Mouse (Mus musculus): ENCODE results near the gene Gfy.
A peak's percentile ranks its signal among the peaks of the same experiment; 100 is the strongest.
"Not testable (repeated sequence)": the region's sequence is repeated elsewhere in the genome, so short reads cannot be mapped to it uniquely, and the experiment has no call there.

The Gfy gene

DNA sequence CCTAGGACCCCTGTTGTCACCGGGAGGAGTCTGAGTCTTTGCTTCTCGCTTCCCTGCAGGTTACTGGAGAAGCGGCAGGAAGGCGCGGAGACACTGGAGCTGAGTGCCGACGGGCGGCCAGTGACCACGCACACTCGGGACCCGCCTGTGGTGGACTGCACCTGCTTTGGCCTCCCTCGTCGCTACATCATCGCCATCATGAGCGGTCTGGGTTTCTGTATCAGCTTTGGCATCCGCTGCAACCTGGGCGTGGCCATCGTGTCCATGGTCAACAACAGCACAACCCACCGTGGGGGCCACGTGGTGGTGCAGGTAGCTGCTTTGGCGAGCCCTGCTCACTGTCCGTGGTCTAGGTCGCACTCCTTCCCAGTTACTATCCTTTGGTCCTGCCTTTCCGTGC is 10.7 kb downstream of the Gfy start:
- 0 out of 2 replicates have a peak, but pooled peaks have one; percentile 13 for ATAC-seq (ENCODE audit: low TSS enrichment)

- 0 out of 2 replicates have a peak, but pooled peaks have one; percentile 17 for ATAC-seq (ENCODE audit: low TSS enrichment)
Observed at GRCm38 (mm10) chr7:45167761-45168445, 11.5 kb downstream of the Gfy start.

DNA sequence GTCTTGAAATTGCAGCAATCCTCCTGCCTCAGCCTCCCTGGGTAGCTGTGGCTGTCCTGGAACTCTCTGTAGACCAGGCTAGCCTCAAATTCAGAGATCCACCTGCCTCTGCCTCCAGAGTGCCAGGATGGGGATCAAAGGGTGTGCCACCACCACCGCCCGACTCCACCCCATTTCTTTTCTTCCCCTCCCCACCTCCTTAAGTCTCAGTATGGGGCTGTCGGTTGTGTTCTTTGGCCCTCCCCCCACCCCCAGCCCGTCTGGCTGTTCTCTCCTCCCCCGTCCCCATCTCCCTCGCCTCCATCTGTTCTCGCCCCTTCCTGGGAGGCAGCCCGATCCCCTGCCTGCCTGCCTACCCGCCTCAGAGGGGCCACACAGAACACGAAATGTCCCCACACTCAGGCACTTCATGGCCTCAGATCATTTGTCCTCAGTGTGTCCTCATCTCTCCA is 12.4 kb downstream of the Gfy start:
- peak; percentile 11; the same call in 1 of the 2 replicates for ATAC-seq (ENCODE audit: low TSS enrichment)

GRCm38 (mm10) chr7:45165701-45166100 is 13.7 kb downstream of the Gfy start:
- ATAC-seq (ENCODE audit: low TSS enrichment): no peak

DNA sequence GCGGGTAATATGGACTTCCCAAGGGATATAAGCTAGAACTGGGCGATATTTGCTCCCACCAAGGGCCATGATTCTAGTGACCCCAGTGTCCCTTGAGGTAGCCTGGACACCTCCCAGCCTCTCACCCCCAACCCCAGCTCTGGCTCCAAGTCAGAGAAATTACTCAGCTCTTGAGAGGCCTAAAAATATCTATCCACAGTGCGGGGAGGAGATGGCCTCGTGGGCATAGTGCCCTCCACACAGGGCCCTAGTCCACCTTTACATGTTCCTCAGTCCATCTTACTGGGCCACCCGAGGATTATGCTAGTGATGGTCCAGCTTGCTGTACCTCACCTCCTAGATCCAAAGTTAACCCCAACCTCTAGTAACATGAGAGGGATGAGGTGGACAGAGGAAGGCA is 14.5 kb downstream of the Gfy start:
- ATAC-seq (ENCODE audit: low TSS enrichment): no peak

DNA sequence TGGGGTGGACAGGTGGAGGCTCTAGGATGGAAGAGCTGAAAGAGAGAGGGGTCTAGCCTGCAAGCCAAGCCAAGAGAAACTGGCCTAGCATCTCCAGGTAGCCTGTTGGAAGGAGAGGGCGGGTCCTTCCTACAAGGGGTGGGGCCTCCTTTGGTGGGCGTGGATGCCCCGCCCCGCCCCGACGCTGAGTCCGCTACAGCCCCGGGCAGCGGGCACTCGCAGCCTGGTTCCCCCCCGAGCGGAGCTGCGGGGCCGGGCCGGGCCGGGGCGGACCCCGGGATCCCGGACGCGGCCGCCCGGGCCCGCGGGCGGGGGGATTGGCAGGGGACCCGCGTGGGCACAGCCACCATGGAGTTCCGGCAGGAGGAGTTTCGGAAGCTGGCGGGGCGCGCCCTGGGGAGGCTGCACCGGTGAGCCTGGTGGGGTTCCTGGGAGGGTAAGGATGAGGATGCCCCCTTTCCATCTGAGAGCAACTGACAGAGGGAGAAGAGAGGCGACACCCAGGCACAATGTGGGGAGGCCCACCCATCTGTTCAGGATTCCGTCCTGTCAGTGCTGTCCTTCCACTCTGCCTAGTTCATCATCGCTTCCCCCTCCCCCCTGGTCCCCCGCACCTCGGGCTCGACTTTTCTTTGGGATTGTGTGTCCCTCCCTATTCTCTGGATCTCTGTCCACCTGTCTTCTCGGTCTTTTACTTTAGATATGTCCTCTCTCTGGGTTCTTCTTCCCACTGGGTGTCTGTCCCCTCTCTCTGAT is 15.5 kb downstream of the Gfy start, which contains the start of gene Slc17a7:
Slc17a7 (plus strand) TSS at position 215 of the 756 bp plus-strand sequence.
- no peak for ATAC-seq (ENCODE audit: low TSS enrichment)

DNA sequence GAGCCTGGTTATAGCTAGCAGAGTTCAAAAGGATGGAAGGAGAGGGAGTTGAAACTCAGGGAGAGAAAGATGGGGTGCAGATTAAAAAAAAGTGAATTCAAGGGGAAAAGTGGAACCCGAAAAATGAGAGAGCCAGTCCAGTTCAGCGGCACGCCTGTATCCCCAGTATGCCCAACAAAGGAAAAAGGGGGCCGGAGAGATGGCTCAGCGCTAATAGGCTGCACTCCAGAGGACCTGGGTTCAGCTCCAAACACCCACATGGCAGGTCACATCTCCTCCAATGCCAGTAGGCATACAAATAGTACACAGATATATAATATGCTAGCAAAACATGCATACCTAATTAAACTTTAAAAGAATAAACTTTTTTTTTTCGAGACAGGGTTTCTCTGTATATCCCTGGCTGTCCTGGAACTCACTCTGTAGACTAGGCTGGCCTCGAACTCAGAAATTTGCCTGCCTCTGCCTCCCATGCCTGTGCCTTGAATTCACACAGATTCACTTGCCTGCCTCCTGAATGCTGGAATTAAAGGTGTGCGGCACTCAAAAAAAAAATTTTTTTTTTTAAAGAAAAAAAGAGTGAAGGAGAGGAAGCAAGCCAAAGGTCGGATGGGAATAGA is 16.3 kb downstream of the Gfy start:
- no peak for ATAC-seq (ENCODE audit: low TSS enrichment)

DNA sequence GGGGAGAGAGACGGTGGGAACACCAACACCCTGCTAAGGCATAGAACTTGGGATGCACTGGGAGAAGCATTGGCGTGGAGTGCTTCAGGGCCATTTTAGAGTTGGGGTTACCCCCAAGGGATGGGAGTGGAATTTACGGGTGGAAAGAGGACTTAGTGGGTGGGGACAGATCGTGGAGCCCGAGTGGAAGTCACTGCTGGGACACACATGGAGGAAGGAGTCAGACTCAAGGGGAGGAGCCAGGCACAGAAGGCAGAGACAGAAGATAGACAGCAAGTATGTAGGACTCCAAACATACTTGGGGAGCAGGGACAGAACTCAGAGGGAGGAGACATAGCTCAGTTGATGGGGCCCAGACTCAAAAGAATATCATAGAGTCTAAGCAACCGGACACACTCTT is 16.8 kb downstream of the Gfy start:
- ATAC-seq (ENCODE audit: low TSS enrichment): peak; percentile 35; the same call in 1 of the 2 replicates

GRCm38 (mm10) chr7:45161612-45162473 is 17.5 kb downstream of the Gfy start:
- peak; percentile 69 for ATAC-seq (ENCODE audit: low TSS enrichment)

DNA sequence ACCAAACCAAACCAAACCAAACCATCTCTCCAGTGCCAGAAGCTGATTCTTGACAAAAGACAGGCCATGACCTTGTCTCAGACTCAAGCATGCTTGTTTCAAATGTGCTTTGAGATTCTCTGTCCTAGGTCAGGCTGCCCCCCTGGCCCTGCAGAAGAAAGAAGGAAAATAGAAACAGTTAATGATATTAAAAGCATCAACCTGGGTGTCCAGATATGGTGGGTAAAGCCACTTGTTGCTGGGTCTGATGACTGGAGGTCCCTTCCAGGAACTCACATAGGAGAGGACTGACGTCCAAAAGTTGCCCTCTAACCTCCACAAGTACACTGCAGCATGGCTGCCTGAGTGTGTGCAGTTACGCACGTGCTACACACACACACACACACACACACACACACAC is 18.5 kb downstream of the Gfy start:
- no peak for ATAC-seq (ENCODE audit: low TSS enrichment)

DNA sequence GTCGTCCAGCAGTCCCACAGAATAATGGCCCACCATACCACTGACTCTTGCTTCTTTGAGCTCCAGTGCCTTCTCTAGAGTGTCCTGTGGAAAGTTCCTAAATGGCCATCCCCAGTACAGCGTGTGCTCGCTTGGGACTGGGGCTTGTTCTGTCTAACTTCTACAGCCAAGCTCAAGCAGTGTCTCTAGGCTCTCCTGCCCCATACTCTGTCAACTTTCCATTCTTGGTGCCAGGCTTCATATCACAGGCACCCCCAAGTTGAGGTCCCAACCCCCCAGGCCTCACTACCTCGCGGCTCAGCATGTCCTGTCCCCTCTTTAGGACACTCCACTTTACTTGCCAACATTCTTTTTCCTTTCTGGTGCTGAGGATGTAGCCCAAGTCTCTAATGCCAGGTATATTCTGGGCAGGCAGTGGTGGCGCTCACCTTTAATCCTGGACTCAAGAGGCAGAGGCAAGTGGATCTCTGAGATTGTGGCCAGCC is 19.0 kb downstream of the Gfy start:
- ATAC-seq (ENCODE audit: low TSS enrichment): no peak

DNA sequence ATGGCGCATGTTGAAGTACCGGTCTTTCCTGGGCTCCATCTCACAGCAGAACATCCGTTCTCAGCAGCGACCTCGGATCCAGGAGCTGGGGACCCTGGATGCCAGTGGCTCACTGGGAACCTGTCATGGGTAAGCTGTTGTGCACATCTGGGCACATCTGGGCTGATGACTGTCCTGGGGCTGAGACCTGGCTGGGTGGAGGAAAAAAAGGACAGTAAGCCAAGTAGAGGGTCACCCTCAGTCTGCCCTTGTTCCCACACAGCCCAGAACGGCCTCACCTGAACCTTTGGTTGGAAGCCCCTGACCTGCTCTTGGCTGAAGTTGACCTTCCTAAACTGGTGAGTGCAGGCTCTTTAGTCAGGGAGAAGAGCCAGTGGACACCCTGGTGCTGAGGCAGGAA is 20.4 kb downstream of the Gfy start:
- ATAC-seq (ENCODE audit: low TSS enrichment): no peak

GRCm38 (mm10) chr7:45157459-45157858 is 21.9 kb downstream of the Gfy start:
- no peak for ATAC-seq (ENCODE audit: low TSS enrichment)

DNA sequence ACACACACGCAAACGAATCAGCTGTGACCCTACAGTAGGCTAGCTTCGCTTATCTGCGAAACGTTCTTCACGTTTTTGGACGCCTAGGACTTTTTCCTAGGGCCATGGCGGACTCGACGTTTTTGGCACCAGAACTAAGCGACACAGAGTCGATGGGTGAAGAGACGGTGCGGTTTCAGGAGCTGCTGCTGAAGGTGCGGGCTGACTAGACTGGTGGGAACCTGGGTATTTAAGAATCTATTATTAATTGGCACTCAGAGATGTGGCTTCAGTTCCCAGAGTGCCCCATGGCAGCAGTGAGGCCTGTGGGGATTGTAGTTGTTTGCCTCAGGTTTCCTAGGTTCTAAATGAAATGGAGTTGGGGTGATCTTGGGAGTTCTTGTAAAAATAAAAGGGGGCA is 23.2 kb downstream of the Gfy start:
- ATAC-seq (ENCODE audit: low TSS enrichment): no peak

- ATAC-seq (ENCODE audit: low TSS enrichment): no peak
Observed at GRCm38 (mm10) chr7:45155590-45155989, 23.8 kb downstream of the Gfy start.

- no peak for ATAC-seq (ENCODE audit: low TSS enrichment)
Observed at GRCm38 (mm10) chr7:45154993-45155514, 24.3 kb downstream of the Gfy start.

- peak; percentile 91 for ATAC-seq (ENCODE audit: low TSS enrichment)
Observed at GRCm38 (mm10) chr7:45154096-45154992, 25.0 kb downstream of the Gfy start, which contains the start of the genes Pih1d1 and Aldh16a1. Gene Pih1d1, plus strand, starts transcription at chr7:45154303. Gene Aldh16a1, minus strand, starts transcription at chr7:45154584.

DNA sequence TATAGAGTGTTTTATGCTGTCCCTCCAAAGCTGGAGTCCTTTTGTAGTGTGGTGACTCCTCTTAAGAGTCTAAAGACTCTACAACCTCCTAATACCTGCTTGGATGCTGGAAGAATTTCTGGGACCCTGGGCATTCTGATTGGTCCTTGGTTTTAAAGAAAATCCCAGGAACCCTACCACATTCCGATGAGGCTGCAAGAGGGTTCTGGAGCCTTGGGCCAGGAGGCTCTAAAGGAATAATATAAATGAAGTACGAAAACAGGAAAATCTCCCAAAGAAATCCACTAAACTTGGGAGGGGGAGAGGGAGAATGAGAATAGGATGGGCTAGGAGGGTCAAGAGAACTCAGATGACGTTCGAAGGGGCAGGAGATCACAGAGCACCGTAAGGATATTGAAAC is 25.8 kb downstream of the Gfy start:
- ATAC-seq (ENCODE audit: low TSS enrichment): no peak

GRCm38 (mm10) chr7:45153052-45153451 is 26.3 kb downstream of the Gfy start:
- ATAC-seq (ENCODE audit: low TSS enrichment): not testable (repeated sequence)

- ATAC-seq (ENCODE audit: low TSS enrichment): no peak
Observed at GRCm38 (mm10) chr7:45151303-45151702, 28.1 kb downstream of the Gfy start.

Measured in frontal cortex, adult (tissue).